Mouse (Mus musculus): Measurements from ENCODE around the gene Efcab8. TPM values are rescaled to one million over a fixed set of nuclear protein-coding genes. Genes with fewer than 3 reads are reported as not detected.

Efcab8 gene
- polyA plus RNA-seq, 1 experiment = 0.10 TPM

GRCm38 (mm10) chr2:153861960-153862359 lies 82.2 kb downstream of the Efcab8 start:
- H3K4me1 ChIP-seq (ENCODE audit: control insufficient read depth, insufficient read depth, insufficient read length, low read length) = no peaks in the 10 kb centered on the region
- TF ChIP-seq CTCF (IDR thresholded peaks at IDR 0.05; ENCODE audit: extremely low read depth, insufficient read length, insufficient replicate concordance, low read depth, low read length) (no peak), POLR2A (IDR thresholded peaks at IDR 0.05; ENCODE audit: low read depth, low read length) (no peak)
- no peak overlapping the region for H3K4me3 ChIP-seq (ENCODE audit: low read depth, low read length)
- 82% methylated on average over 3 of the region's 3 CpGs for WGBS
- H3K27ac ChIP-seq (ENCODE audit: insufficient read depth, low read depth, low read length) = no peak overlapping the region
- H3K27me3 ChIP-seq (ENCODE audit: control insufficient read depth, insufficient read depth, low read length) = no peaks in the 10 kb centered on the region
- no peaks in the 10 kb centered on the region for H3K36me3 ChIP-seq (ENCODE audit: control insufficient read depth, insufficient read depth, low read length)

GRCm38 (mm10) chr2:153870984-153871383 lies 91.3 kb downstream of the Efcab8 start, which contains the start of gene Sun5:
Sun5 (minus strand) TSS chr2:153871084.
- Histone ChIP-seq H3K36me3 (ENCODE audit: control insufficient read depth, insufficient read depth, low read length) (no peaks in the 10 kb centered on the region), H3K4me3 (ENCODE audit: low read depth, low read length) (no peak within 1 kb of the TSS), H3K4me1 (ENCODE audit: control insufficient read depth, insufficient read depth, insufficient read length, low read length) (no peaks in the 10 kb centered on the region), H3K27ac (ENCODE audit: insufficient read depth, low read depth, low read length) (no peak within 1 kb of the TSS), H3K27me3 (ENCODE audit: control insufficient read depth, insufficient read depth, low read length) (no peaks in the 10 kb centered on the region)
- TF ChIP-seq CTCF (IDR thresholded peaks at IDR 0.05; ENCODE audit: extremely low read depth, insufficient read length, insufficient replicate concordance, low read depth, low read length) = no peak
- no peak for TF ChIP-seq POLR2A (IDR thresholded peaks at IDR 0.05; ENCODE audit: low read depth, low read length)
- WGBS = 85% methylated on average over 4 of the region's 4 CpGs

- no peak within 1 kb of the TSS for H3K4me3 ChIP-seq (ENCODE audit: low read depth, low read length)
- no peaks in the 10 kb centered on the region for H3K27me3 ChIP-seq (ENCODE audit: control insufficient read depth, insufficient read depth, low read length)
- WGBS = 51% methylated on average over 9 of the region's 9 CpGs
- no peak within 1 kb of the TSS for H3K27ac ChIP-seq (ENCODE audit: insufficient read depth, low read depth, low read length)
- no peaks in the 10 kb centered on the region for H3K4me1 ChIP-seq (ENCODE audit: control insufficient read depth, insufficient read depth, insufficient read length, low read length)
- TF ChIP-seq CTCF (IDR thresholded peaks at IDR 0.05; ENCODE audit: extremely low read depth, insufficient read length, insufficient replicate concordance, low read depth, low read length) (no peak), POLR2A (IDR thresholded peaks at IDR 0.05; ENCODE audit: low read depth, low read length) (no peak)
- H3K36me3 ChIP-seq (ENCODE audit: control insufficient read depth, insufficient read depth, low read length) = no peaks in the 10 kb centered on the region
Measured at GRCm38 (mm10) chr2:153874745-153875144, 95.0 kb downstream of the Efcab8 start, which contains the start of gene Bpifb2. Bpifb2 (plus strand) TSS chr2:153875045.

Other genes with a start within 250 kb of the Efcab8 start
- gene Nol4l, start 250.0 kb upstream of the Efcab8 start, polyA plus RNA-seq (2012; rRNA removed) = 23.5 and 47.5 TPM in 2 replicates
- gene Commd7, start 147.2 kb upstream of the Efcab8 start, polyA plus RNA-seq (2012; rRNA removed) = 9.0 and 16.2 TPM in 2 replicates
- gene Dnmt3b, start 130.5 kb upstream of the Efcab8 start, polyA plus RNA-seq (2012; rRNA removed) = 0.61 and 0.98 TPM in 2 replicates
- gene Dnmt3c, start 83.3 kb upstream of the Efcab8 start, polyA plus RNA-seq (2012; rRNA removed) = not detected in 2 replicates
- gene Mapre1, start 38.7 kb upstream of the Efcab8 start, polyA plus RNA-seq (2012; rRNA removed) = 1.5 and 3.8 TPM in 2 replicates
- gene Sun5, start 91.2 kb downstream of the Efcab8 start, polyA plus RNA-seq (2012; rRNA removed) = not detected in 2 replicates
- gene Bpifb2, start 95.1 kb downstream of the Efcab8 start, polyA plus RNA-seq (2012; rRNA removed) = not detected in 2 replicates
- gene Bpifb6, start 120.5 kb downstream of the Efcab8 start, polyA plus RNA-seq (2012; rRNA removed) = not detected in 2 replicates
- not detected in 2 replicates for gene Bpifb3, start 138.3 kb downstream of the Efcab8 start, polyA plus RNA-seq (2012; rRNA removed)
- 0.13 TPM in 1 of 2 replicates, not detected in the other for gene Bpifb4, start 158.3 kb downstream of the Efcab8 start, polyA plus RNA-seq (2012; rRNA removed)
- gene Bpifa6, start 195.0 kb downstream of the Efcab8 start, polyA plus RNA-seq (2012; rRNA removed) = not detected in 2 replicates
- not detected in 2 replicates for gene Bpifa2, start 228.3 kb downstream of the Efcab8 start, polyA plus RNA-seq (2012; rRNA removed)

All from small intestine, adult 2 months (tissue).